Mouse (Mus musculus): Measurements from ENCODE around the gene Yod1.
A peak's percentile ranks its signal among the peaks of the same experiment; 100 is the strongest.

Yod1 gene

GRCm38 (mm10) chr1:130717291-130717871 is at the start of gene Yod1:
Yod1 (plus strand) TSS chr1:130717327.
- peak; percentile 80 for DNase-seq (ENCODE audit: low read depth)

GRCm38 (mm10) chr1:130678551-130678950 is 38.6 kb upstream of the Yod1 start:
- no peak for DNase-seq (ENCODE audit: low read depth)

- DNase-seq (ENCODE audit: low read depth), result no peak
Observed at GRCm38 (mm10) chr1:130681075-130681474, 36.1 kb upstream of the Yod1 start.

- DNase-seq (ENCODE audit: low read depth), result no peak
Observed at GRCm38 (mm10) chr1:130681656-130682413, 35.3 kb upstream of the Yod1 start.

- DNase-seq (ENCODE audit: low read depth), result no peak
Observed at GRCm38 (mm10) chr1:130683905-130684304, 33.2 kb upstream of the Yod1 start.

GRCm38 (mm10) chr1:130698601-130699000 is 18.5 kb upstream of the Yod1 start:
- no peak for DNase-seq (ENCODE audit: low read depth)

GRCm38 (mm10) chr1:130699937-130700633 is 17.0 kb upstream of the Yod1 start:
- DNase-seq (ENCODE audit: low read depth), result no peak

- no peak for DNase-seq (ENCODE audit: low read depth)
Observed at GRCm38 (mm10) chr1:130701976-130702375, 15.2 kb upstream of the Yod1 start.

- DNase-seq (ENCODE audit: low read depth), result no peak
Observed at GRCm38 (mm10) chr1:130703613-130704012, 13.5 kb upstream of the Yod1 start.

- DNase-seq (ENCODE audit: low read depth), result no peak
Observed at GRCm38 (mm10) chr1:130710283-130711080, 6.6 kb upstream of the Yod1 start.

GRCm38 (mm10) chr1:130714046-130714445 is 3.1 kb upstream of the Yod1 start:
- DNase-seq (ENCODE audit: low read depth), result no peak

- peak; percentile 75 for DNase-seq (ENCODE audit: low read depth)
Observed at GRCm38 (mm10) chr1:130715561-130716217, 1.4 kb upstream of the Yod1 start, which contains the start of gene Gm29427. Gm29427 (minus strand) TSS chr1:130715799.

- no peak for DNase-seq (ENCODE audit: low read depth)
Observed at GRCm38 (mm10) chr1:130716218-130716512, 962 bp upstream of the Yod1 start.

GRCm38 (mm10) chr1:130716513-130717290 is 425 bp upstream of the Yod1 start:
- DNase-seq (ENCODE audit: low read depth), result no peak

GRCm38 (mm10) chr1:130724206-130724605 is 7.1 kb downstream of the Yod1 start:
- DNase-seq (ENCODE audit: low read depth), result no peak

- DNase-seq (ENCODE audit: low read depth), result no peak
Observed at GRCm38 (mm10) chr1:130726396-130726795, 9.3 kb downstream of the Yod1 start.

- DNase-seq (ENCODE audit: low read depth), result no peak
Observed at GRCm38 (mm10) chr1:130728070-130728469, 10.9 kb downstream of the Yod1 start.

- DNase-seq (ENCODE audit: low read depth), result no peak
Observed at GRCm38 (mm10) chr1:130728708-130729107, 11.6 kb downstream of the Yod1 start.

- DNase-seq (ENCODE audit: low read depth), result no peak
Observed at GRCm38 (mm10) chr1:130729153-130729552, 12.0 kb downstream of the Yod1 start, which contains the start of gene Pfkfb2. Pfkfb2 (minus strand) TSS chr1:130729253.

- no peak for DNase-seq (ENCODE audit: low read depth)
Observed at GRCm38 (mm10) chr1:130731741-130732337, 14.7 kb downstream of the Yod1 start, which contains the start of gene AA986860. AA986860 (plus strand) TSS chr1:130731976.

Data from c-Kit-positive CD71-negative TER-119-negative erythroid progenitor cells, embryonic 14.5 days (primary cell).